30 mouse cellular contexts compared by ENCODE assay signal in genomic region chr1:40064508-40064907, GRCm38 (mm10). TPM values are rescaled to one million over a fixed set of nuclear protein-coding genes. Genes with fewer than 3 reads are reported as not detected.
"Had no signal": no experiment of that assay in that cellular context is flagged by ENCODE, and none has a peak within 500 bp of the region (broad histone marks: within the 10 kb centered on the region; RNA-seq: fewer than 3 reads in every experiment).

No protein-coding gene starts in this region.

- DNase-seq: gastrocnemius, adult 2 months; gastrocnemius, postnatal 10 days; gastrocnemius, postnatal 25 days; heart, adult 18-20 months; heart, postnatal 10 days; heart, postnatal 36 days; kidney, adult 11 months; kidney, adult 2 months; kidney, adult 9 months; kidney, postnatal 14 days; kidney, postnatal 36 days; layer of hippocampus, adult 9-11 months; layer of hippocampus, postnatal 36 days; liver; liver, embryonic 13.5 days had no signal

- H3K27me3 ChIP-seq: hindbrain, embryonic 13.5 days; hindbrain, embryonic 15.5 days; kidney, embryonic 15.5 days; limb, embryonic 12.5 days; liver, embryonic 13.5 days had no signal

- ATAC-seq: intestine, embryonic 16.5 days had no signal

- H3K4me1 ChIP-seq: heart, embryonic 10.5 days; hindbrain, embryonic 13.5 days; hindbrain, embryonic 15.5 days; kidney, embryonic 15.5 days; limb, embryonic 10.5 days; limb, embryonic 12.5 days; liver, embryonic 13.5 days had no signal

- H3K4me3 ChIP-seq: gastrocnemius, adult 2 months; heart, embryonic 10.5 days; heart, embryonic 12.5 days; hindbrain, embryonic 13.5 days; hindbrain, embryonic 15.5 days; kidney, embryonic 15.5 days; limb, embryonic 10.5 days; limb, embryonic 12.5 days; liver, embryonic 13.5 days had no signal

- H3K27ac ChIP-seq: gastrocnemius, adult 2 months; heart, embryonic 10.5 days; hindbrain, embryonic 13.5 days; hindbrain, embryonic 15.5 days; hindbrain, postnatal 0 days; kidney, embryonic 15.5 days; kidney, postnatal 0 days; limb, embryonic 10.5 days; limb, embryonic 12.5 days; liver, embryonic 13.5 days had no signal

RNA-seq across cellular contexts. Expression of gene Il1r2, which starts 9.4 kb away (rescaled TPM):
- total RNA-seq: gastrocnemius, postnatal 4 days; heart, adult 18-20 months; heart, adult 8-10 months; heart, postnatal 10 days; heart, postnatal 36 days; layer of hippocampus, adult 18-20 months; layer of hippocampus, postnatal 36 days; left cerebral cortex, postnatal 36 days had no signal
- polyA plus RNA-seq: hindbrain, embryonic 11.5 days had no signal
